Mouse (Mus musculus) urinary bladder, postnatal 10 days (tissue): ENCODE data around the gene Rab11fip2.

Source experiments
- DNase-seq: peaks from one replicate; pipeline ENCODE4 v3.0.0; 2022; ENCODE audit warnings: low spot score

Gene Rab11fip2

DNA sequence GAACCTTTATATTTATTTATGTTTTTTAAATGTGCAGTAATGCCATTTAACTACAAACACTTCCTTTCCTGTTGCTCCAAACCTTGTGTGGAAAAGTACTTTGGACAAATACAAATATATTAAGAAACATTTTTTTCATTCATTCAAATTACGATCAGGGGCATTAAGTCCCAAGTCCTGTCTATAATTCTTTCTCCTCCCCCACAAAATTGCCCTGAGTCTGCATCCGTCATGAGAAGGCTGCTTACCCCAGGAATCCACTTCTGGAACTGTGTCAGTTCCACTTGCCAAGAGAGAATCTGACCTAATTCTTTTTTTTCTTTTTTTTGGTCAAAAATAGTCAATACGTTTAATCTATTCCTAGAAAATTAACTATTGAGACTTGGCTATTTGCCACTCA is 90.4 kb downstream of the Rab11fip2 start:
- no peak for DNase-seq
